Mouse (Mus musculus) liver, embryonic 16.5 days (tissue): Measurements from ENCODE around the gene Zscan2. TPM values are rescaled to one million over a fixed set of nuclear protein-coding genes. Genes with fewer than 3 reads are reported as not detected.

Experiments used
- ATAC-seq: fragments of 200-750 bp; cut with Nextera tagmentation; 2 replicates; pipeline ENCODE4 v1.8.0; 2017; ENCODE audit warnings: low read depth, mild to moderate bottlenecking, moderate number of reproducible peaks, moderate library complexity
- H3K27ac ChIP-seq: fragments of 300-500 bp; sonication (generic); 2 replicates; pipeline ENCODE4 v1.5.1; 2014; ENCODE audit warnings: mild to moderate bottlenecking, low read length
- H3K27me3 ChIP-seq: fragments of 300-500 bp; sonication (generic); 2 replicates; pipeline ENCODE4 v1.6.1; 2014; ENCODE audit warnings: low read depth, low read length, mixed read lengths; ENCODE audit not compliant: control insufficient read depth, insufficient read depth
- H3K36me3 ChIP-seq: fragments of 300-500 bp; sonication (generic); 2 replicates; pipeline ENCODE4 v1.6.1; 2014; ENCODE audit warnings: mild to moderate bottlenecking; ENCODE audit not compliant: control insufficient read depth, insufficient read depth
- H3K4me1 ChIP-seq: fragments of 300-500 bp; sonication (generic); 2 replicates; pipeline ENCODE4 v1.6.1; 2014; ENCODE audit warnings: low read depth, low read length, mixed read lengths; ENCODE audit not compliant: control insufficient read depth
- H3K4me2 ChIP-seq: fragments of 300-500 bp; sonication (generic); 2 replicates; pipeline ENCODE4 v1.6.1; 2014; ENCODE audit warnings: low read depth, low read length, mixed read lengths
- H3K4me3 ChIP-seq: fragments of 300-500 bp; sonication (generic); 2 replicates; pipeline ENCODE4 v1.5.1; 2014; ENCODE audit warnings: low read depth, mild to moderate bottlenecking, low read length
- H3K9ac ChIP-seq: fragments of 300-500 bp; sonication (generic); 2 replicates; pipeline ENCODE4 v1.6.1; 2014; ENCODE audit warnings: low read depth, low read length
- H3K9me3 ChIP-seq: fragments of 300-500 bp; sonication (generic); replicated peaks from 2 replicates; pipeline ENCODE4 v1.6.1; 2016; ENCODE audit warnings: low read length; ENCODE audit not compliant: control insufficient read depth
- WGBS: fragments of 180-500 bp; shearing (Covaris S2); extraction: QIAGEN DNeasy Blood & Tissue Kit; methylation state at CpG from one replicate; pipeline ENCODE4 v1.1.7; 2014; ENCODE audit not compliant: insufficient replicate concordance; 5-methylcytosine and 5-hydroxymethylcytosine counted together
- polyA plus RNA-seq: library from polyadenylated mRNA; unstranded; fragments of >200 nt; fragmentation: Nextera tagmentation; extraction: Ambion mirVana; gene quantifications from 2 replicates; pipeline ENCODE4 v1.2.1, GENCODE M21; 2015

The Zscan2 gene
- polyA plus RNA-seq, 1 experiment from 2014 or later = 0.30 TPM

- Histone ChIP-seq H3K4me2 (no peak overlapping the region), H3K27ac (no peak overlapping the region), H3K4me1 (no peaks in the 10 kb centered on the region), H3K27me3 (no peaks in the 10 kb centered on the region), H3K4me3 (no peak overlapping the region), H3K9me3 (no peaks in the 10 kb centered on the region), H3K9ac (no peak overlapping the region), H3K36me3 (no peaks in the 10 kb centered on the region)
- no peak for ATAC-seq
- WGBS = 21% methylated on average over 1 of the region's 1 CpGs
Measured at GRCm38 (mm10) chr7:80840241-80840640, 20.5 kb upstream of the Zscan2 start.

DNA sequence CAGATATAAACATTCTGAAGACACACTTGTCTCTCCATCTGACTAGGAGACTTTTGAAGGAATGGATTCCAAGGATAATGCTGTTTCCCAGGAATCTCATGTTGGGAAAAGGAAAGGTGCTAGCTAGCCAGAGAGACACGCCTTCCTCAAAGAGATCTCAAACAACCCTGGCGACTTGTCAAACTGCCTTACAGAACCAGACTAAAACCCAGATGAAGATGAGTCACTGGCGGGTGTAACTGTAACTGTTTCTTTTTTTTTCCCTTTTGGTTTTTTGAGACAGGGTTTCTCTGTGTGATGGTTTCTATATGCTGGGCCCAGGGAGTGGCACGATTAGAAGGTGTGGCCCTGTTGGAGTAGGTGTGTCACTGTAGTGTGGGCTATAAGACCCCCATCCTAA lies 19.8 kb upstream of the Zscan2 start:
- Histone ChIP-seq H3K9me3 (no peaks in the 10 kb centered on the region), H3K4me2 (no peak overlapping the region), H3K9ac (no peak overlapping the region), H3K27ac (no peak overlapping the region), H3K36me3 (no peaks in the 10 kb centered on the region), H3K27me3 (no peaks in the 10 kb centered on the region), H3K4me1 (no peaks in the 10 kb centered on the region), H3K4me3 (no peak overlapping the region)
- 49% methylated on average over 4 of the region's 4 CpGs for WGBS
- no peak for ATAC-seq

DNA sequence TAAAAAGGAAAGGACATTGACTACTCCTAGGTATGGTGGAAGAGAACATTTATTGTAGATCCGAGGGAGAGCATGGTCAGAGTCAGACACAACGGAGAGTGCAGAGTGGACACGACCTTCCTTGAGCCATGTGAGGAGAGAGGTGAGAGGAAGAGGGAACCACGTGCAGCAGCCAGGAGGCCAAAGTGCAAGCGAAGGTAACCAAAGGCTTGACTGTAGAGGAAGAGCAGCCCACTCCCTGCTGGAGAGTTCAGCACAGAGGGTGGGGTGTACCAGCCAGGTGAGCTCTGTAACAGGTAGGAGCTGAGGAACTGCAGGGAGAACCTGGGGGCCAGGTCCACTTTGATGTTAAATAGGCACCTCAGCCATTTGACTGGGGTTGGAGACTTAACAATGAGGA lies 18.6 kb upstream of the Zscan2 start:
- H3K36me3 ChIP-seq = no peaks in the 10 kb centered on the region
- H3K9ac ChIP-seq = no peak overlapping the region
- no peak overlapping the region for H3K4me3 ChIP-seq
- H3K4me1 ChIP-seq = no peaks in the 10 kb centered on the region
- no peaks in the 10 kb centered on the region for H3K27me3 ChIP-seq
- H3K27ac ChIP-seq = no peak overlapping the region
- H3K9me3 ChIP-seq = no peaks in the 10 kb centered on the region
- H3K4me2 ChIP-seq = no peak overlapping the region
- no peak for ATAC-seq
- 52% methylated on average over 5 of the region's 5 CpGs for WGBS

GRCm38 (mm10) chr7:80843176-80843575 lies 17.5 kb upstream of the Zscan2 start:
- Histone ChIP-seq H3K4me1 (no peaks in the 10 kb centered on the region), H3K9me3 (no peaks in the 10 kb centered on the region), H3K36me3 (no peaks in the 10 kb centered on the region), H3K4me2 (no peak overlapping the region), H3K4me3 (no peak overlapping the region), H3K27ac (no peak overlapping the region), H3K9ac (no peak overlapping the region), H3K27me3 (no peaks in the 10 kb centered on the region)
- no peak for ATAC-seq
- WGBS = 55% methylated on average over 1 of the region's 1 CpGs

DNA sequence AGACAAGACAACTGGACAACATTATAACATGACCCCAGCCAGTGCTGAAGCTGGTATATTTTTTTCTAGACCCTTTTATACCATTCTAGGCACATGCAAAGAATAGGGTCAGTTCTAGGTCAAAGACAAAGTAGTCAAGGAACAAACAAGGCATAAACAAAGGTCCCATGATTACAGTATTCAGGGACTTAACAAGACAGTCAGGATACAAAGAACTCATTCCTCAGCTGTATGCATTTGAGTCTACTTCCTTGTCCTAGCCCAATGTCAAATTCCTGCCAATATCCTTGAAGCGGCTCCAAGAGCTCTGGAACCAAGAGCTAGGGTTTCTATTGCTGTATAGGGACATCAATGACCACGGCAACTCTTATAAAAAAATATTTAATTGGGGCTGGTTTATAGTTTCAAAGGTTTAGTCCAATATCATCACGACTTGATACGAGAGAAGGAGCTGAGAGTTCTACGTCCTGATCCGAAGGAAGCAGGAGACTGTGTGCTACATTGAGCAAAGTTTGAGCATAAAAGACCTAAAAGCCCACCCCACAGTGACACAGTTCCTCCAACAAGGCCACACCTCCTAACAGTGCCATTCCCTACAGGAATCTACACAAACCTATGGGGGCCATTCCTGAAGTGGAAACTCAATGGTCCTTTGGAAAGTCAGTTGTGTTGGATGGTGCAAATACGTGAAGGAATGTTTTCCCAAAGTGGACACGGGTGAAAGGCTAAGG lies 16.6 kb upstream of the Zscan2 start:
- no peak overlapping the region for H3K4me2 ChIP-seq
- H3K27me3 ChIP-seq = no peaks in the 10 kb centered on the region
- H3K27ac ChIP-seq = no peak overlapping the region
- ATAC-seq = no peak
- WGBS = 76% methylated on average over 8 of the region's 8 CpGs
- no peaks in the 10 kb centered on the region for H3K36me3 ChIP-seq
- H3K9ac ChIP-seq = no peak overlapping the region
- H3K4me3 ChIP-seq = no peak overlapping the region
- no peaks in the 10 kb centered on the region for H3K9me3 ChIP-seq
- no peaks in the 10 kb centered on the region for H3K4me1 ChIP-seq

GRCm38 (mm10) chr7:80844691-80845090 lies 16.0 kb upstream of the Zscan2 start:
- H3K27ac ChIP-seq = no peak overlapping the region
- 81% methylated on average over 12 of the region's 12 CpGs for WGBS
- no peaks in the 10 kb centered on the region for H3K36me3 ChIP-seq
- no peaks in the 10 kb centered on the region for H3K27me3 ChIP-seq
- H3K4me1 ChIP-seq = peaks cover 3% of the 10 kb centered on the region; the same call in 1 of the 2 replicates
- no peaks in the 10 kb centered on the region for H3K9me3 ChIP-seq
- no peak overlapping the region for H3K9ac ChIP-seq
- H3K4me3 ChIP-seq = no peak overlapping the region
- ATAC-seq = no peak
- no peak overlapping the region for H3K4me2 ChIP-seq

DNA sequence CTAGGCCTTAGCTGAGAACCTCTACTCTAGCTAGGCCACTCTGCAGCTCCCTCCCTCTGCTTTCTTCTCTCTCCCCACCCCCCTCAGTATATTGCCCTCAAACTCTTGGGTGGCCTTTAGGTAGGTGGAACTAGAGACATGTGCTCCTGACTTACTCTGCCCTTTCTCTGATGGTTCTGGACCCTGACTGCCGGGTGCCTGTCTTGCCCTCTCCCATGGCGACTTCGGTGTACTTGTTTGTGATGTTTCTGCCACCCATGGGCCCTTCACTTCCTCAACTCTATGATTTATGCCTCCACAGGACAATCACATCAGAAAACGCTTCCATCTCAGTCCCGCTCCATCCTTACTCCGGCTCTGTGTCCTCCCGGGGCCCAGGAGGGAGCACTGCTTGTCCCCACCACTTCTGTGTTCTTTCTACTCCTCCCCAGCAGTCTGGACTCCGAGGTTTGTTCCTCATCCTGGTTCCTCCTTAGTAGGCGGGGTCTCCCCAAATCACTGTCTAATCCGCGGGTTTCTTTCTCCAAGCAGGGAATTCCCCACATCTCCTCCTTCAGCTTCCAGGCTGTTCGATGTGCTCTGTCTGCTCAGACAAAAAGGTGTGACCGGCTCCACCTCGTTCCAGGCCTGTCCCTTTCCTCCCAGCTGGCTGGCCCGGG lies 15.0 kb upstream of the Zscan2 start:
- Histone ChIP-seq H3K27ac (no peak overlapping the region), H3K4me2 (no peak overlapping the region), H3K36me3 (no peaks in the 10 kb centered on the region), H3K4me1 (peaks cover 3% of the 10 kb centered on the region; the same call in 1 of the 2 replicates), H3K9me3 (no peaks in the 10 kb centered on the region), H3K27me3 (no peaks in the 10 kb centered on the region), H3K9ac (no peak overlapping the region), H3K4me3 (no peak overlapping the region)
- no peak for ATAC-seq
- 59% methylated on average over 15 of the region's 15 CpGs for WGBS

GRCm38 (mm10) chr7:80846280-80846678 lies 14.4 kb upstream of the Zscan2 start:
- no peaks in the 10 kb centered on the region for H3K9me3 ChIP-seq
- H3K4me1 ChIP-seq = peaks cover 3% of the 10 kb centered on the region; the same call in 1 of the 2 replicates
- no peak for ATAC-seq
- H3K4me3 ChIP-seq = no peak overlapping the region
- no peaks in the 10 kb centered on the region for H3K27me3 ChIP-seq
- H3K36me3 ChIP-seq = no peaks in the 10 kb centered on the region
- no peak overlapping the region for H3K9ac ChIP-seq
- no peak overlapping the region for H3K4me2 ChIP-seq
- 71% methylated on average over 10 of the region's 10 CpGs for WGBS
- H3K27ac ChIP-seq = no peak overlapping the region

DNA sequence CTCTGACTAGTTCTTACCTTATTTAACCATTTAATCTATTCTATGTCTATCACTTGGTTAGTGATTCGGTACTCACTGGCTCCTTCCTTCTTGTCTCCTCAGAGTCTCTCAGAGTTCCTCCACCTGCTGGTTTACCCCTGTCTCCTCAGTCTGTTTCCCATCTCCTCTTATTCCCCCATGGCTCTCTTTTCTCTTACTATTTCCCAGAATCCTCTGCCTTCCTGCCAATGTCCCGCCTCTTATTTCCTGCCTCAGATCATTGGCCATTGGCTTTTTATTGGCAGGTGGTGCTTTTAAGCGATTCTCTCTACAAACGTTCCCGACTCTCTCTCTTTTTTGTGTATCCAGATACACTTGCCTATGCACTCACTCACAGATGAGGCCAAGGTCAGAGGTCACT lies 14.0 kb upstream of the Zscan2 start:
- Histone ChIP-seq H3K9me3 (no peaks in the 10 kb centered on the region), H3K36me3 (no peaks in the 10 kb centered on the region), H3K4me2 (no peak overlapping the region), H3K9ac (no peak overlapping the region), H3K27me3 (no peaks in the 10 kb centered on the region), H3K27ac (no peak overlapping the region), H3K4me1 (peaks cover 3% of the 10 kb centered on the region; the same call in 1 of the 2 replicates), H3K4me3 (no peak overlapping the region)
- ATAC-seq = no peak
- 66% methylated on average over 5 of the region's 5 CpGs for WGBS
